ENCODE assay signal across 8 mouse cellular contexts in the genomic region with DNA sequence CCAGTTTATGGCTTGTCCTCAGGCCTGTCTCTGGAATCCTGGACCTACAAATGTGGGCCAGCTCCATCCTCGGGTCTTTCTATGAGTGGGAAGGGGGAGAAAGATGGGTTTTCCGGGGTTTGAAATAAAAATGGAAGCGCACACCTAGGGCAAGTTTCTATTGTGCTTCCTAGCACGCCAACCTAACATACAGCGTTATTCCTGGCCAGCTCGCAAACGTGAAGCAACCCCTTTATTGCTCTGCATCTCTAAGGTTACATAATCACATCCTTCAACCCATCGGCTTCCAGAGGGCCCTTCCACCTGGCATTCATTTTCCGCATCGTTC. TPM values are rescaled to one million over a fixed set of nuclear protein-coding genes. Genes with fewer than 3 reads are reported as not detected.
DNase-seq lines count a peak whose midpoint lies in the region; ATAC-seq and TF ChIP-seq lines count a peak whose summit lies in the region.

No protein-coding gene starts in this region.

- intact Hi-C loops in heart, postnatal 14 days (cut with DNase I) = no loop called here

- H3K36me3 ChIP-seq in heart, embryonic 13.5 days = no peaks in the 10 kb centered on the region
- no peaks in the 10 kb centered on the region for H3K36me3 ChIP-seq in lung, postnatal 0 days (ENCODE audit: insufficient read depth, low read length)

- H3K4me2 ChIP-seq in heart, embryonic 13.5 days = peak overlapping the region; percentile 99
- peak overlapping the region; percentile 95 for H3K4me2 ChIP-seq in lung, postnatal 0 days (replicated peaks; ENCODE audit: low read depth, low read length)

- H3K9me3 ChIP-seq in heart, embryonic 13.5 days = no peaks in the 10 kb centered on the region
- H3K9me3 ChIP-seq in lung, postnatal 0 days (ENCODE audit: low read length) = no peaks in the 10 kb centered on the region

- TF ChIP-seq CTCF in bone marrow macrophage, adult 2 months (IDR thresholded peaks at IDR 0.05; ENCODE audit: low read depth, low read length) = no peak
- no peak for TF ChIP-seq CTCF in lung, postnatal 0 days (IDR thresholded peaks at IDR 0.05)

- no peak for ATAC-seq in heart, embryonic 13.5 days (ENCODE audit: extremely low read depth, insufficient number of reproducible peaks, low FRiP score, low TSS enrichment)
- ATAC-seq in granulocyte monocyte progenitor cell, adult 5-6 weeks (replicated peaks; ENCODE audit: poor library complexity, severe bottlenecking) = peak; percentile 57
- ATAC-seq in lung, postnatal 0 days = no peak

- WGBS in heart, embryonic 13.5 days = 20% methylated on average over 10 of the region's 10 CpGs
- WGBS in lung, postnatal 0 days = 13% methylated on average over 10 of the region's 10 CpGs

- no peak for TF ChIP-seq EP300 in lung, postnatal 0 days (IDR thresholded peaks at IDR 0.05)

- H3K27ac ChIP-seq in heart, embryonic 13.5 days (replicated peaks) = no peak overlapping the region
- H3K27ac ChIP-seq in bone marrow macrophage, adult 2 months (ENCODE audit: insufficient read depth, low read depth, low read length) = no peak overlapping the region
- no peak overlapping the region for H3K27ac ChIP-seq in lung, postnatal 0 days (ENCODE audit: low read length)

- DNase-seq in heart, postnatal 14 days = no peak
- DNase-seq in lung, postnatal 0 days (ENCODE audit: low spot score) = no peak
- no peak for DNase-seq in natural killer cell, adult 2 months (ENCODE audit: low spot score in 2 of 2)
- no peak for DNase-seq in urinary bladder, postnatal 25 days (ENCODE audit: low spot score)
- DNase-seq in adrenal gland, postnatal 14 days = no peak

- peaks cover 16% of the 10 kb centered on the region for H3K4me1 ChIP-seq in heart, embryonic 13.5 days
- peaks cover 10% of the 10 kb centered on the region for H3K4me1 ChIP-seq in bone marrow macrophage, adult 2 months (ENCODE audit: control insufficient read depth, insufficient read depth, low read length)
- H3K4me1 ChIP-seq in lung, postnatal 0 days (ENCODE audit: insufficient read depth, low read depth, low read length) = no peaks in the 10 kb centered on the region; the same call in 1 of the 2 replicates

- H3K27me3 ChIP-seq in heart, embryonic 13.5 days (replicated peaks) = peaks cover 41% of the 10 kb centered on the region
- H3K27me3 ChIP-seq in lung, postnatal 0 days (replicated peaks; ENCODE audit: insufficient read depth, low read length) = peaks cover 15% of the 10 kb centered on the region; the same call in 1 of the 2 replicates

- no peak for TF ChIP-seq POLR2A in bone marrow macrophage, adult 2 months (IDR thresholded peaks at IDR 0.05; ENCODE audit: borderline replicate concordance, low read depth, low read length)

- H3K9ac ChIP-seq in heart, embryonic 13.5 days = peak overlapping the region; percentile 69
- no peak overlapping the region for H3K9ac ChIP-seq in lung, postnatal 0 days (replicated peaks; ENCODE audit: low read depth)

- H3K4me3 ChIP-seq in heart, embryonic 13.5 days = peak overlapping the region; percentile 59
- peak overlapping the region; percentile 55 for H3K4me3 ChIP-seq in bone marrow macrophage, adult 2 months (ENCODE audit: insufficient read depth, low read length)
- peak overlapping the region; percentile 48 for H3K4me3 ChIP-seq in lung, postnatal 0 days (ENCODE audit: low read depth, low read length)

RNA-seq across cellular contexts. Expression of a gene that starts 0.5 kb away (rescaled TPM):
- polyA plus RNA-seq in heart, embryonic 13.5 days (2015; fragmentation: Nextera tagmentation; extraction: Ambion mirVana) = 0.10 TPM in 1 of 2 replicates, not detected in the other
- not detected for total RNA-seq in heart, postnatal 14 days (2021)
- not detected in 2 replicates for polyA plus RNA-seq in bone marrow macrophage, adult 2 months (2012; ENCODE audit: insufficient read depth, insufficient read length, missing spikeins)
- not detected in 2 replicates for total RNA-seq in granulocyte monocyte progenitor cell, adult 5-6 weeks (2014; fragmentation: Nextera tagmentation)
- total RNA-seq in granulocyte monocyte progenitor cell, adult 5-6 weeks (2017) = 2.5 TPM in 1 of 2 replicates, not detected in the other
- polyA plus RNA-seq in lung, postnatal 0 days (2015; fragmentation: Nextera tagmentation; extraction: Ambion mirVana) = 0.44 and 0.48 TPM in 2 replicates
- not detected in 2 replicates for total RNA-seq in adrenal gland, postnatal 14 days (2021)

RNA-seq across cellular contexts. Expression of a gene that starts 14.8 kb away (rescaled TPM):
- 25.9 and 27.9 TPM in 2 replicates for polyA plus RNA-seq in heart, embryonic 13.5 days (2015; fragmentation: Nextera tagmentation; extraction: Ambion mirVana)
- total RNA-seq in heart, postnatal 14 days (2021) = 10 to 100 TPM; 24.5 to 25.7 TPM
- polyA plus RNA-seq in bone marrow macrophage, adult 2 months (2012; ENCODE audit: insufficient read depth, insufficient read length, missing spikeins) = 54.0 and 62.2 TPM in 2 replicates
- total RNA-seq in granulocyte monocyte progenitor cell, adult 5-6 weeks (2014; fragmentation: Nextera tagmentation) = 69.6 and 73.3 TPM in 2 replicates
- total RNA-seq in granulocyte monocyte progenitor cell, adult 5-6 weeks (2017) = 93.8 and 105 TPM in 2 replicates
- 19.9 and 25.7 TPM in 2 replicates for polyA plus RNA-seq in lung, postnatal 0 days (2015; fragmentation: Nextera tagmentation; extraction: Ambion mirVana)
- total RNA-seq in adrenal gland, postnatal 14 days (2021) = 53.6 and 56.4 TPM in 2 replicates

RNA-seq across cellular contexts. Expression of a gene that starts 54.3 kb away (rescaled TPM):
- 20.6 and 21.8 TPM in 2 replicates for polyA plus RNA-seq in heart, embryonic 13.5 days (2015; fragmentation: Nextera tagmentation; extraction: Ambion mirVana)
- 10 to 100 TPM; 20.4 to 24.3 TPM for total RNA-seq in heart, postnatal 14 days (2021)
- polyA plus RNA-seq in bone marrow macrophage, adult 2 months (2012; ENCODE audit: insufficient read depth, insufficient read length, missing spikeins) = 102 and 107 TPM in 2 replicates
- 69.1 and 70.9 TPM in 2 replicates for total RNA-seq in granulocyte monocyte progenitor cell, adult 5-6 weeks (2014; fragmentation: Nextera tagmentation)
- total RNA-seq in granulocyte monocyte progenitor cell, adult 5-6 weeks (2017) = 53.0 and 67.7 TPM in 2 replicates
- 25.9 and 28.0 TPM in 2 replicates for polyA plus RNA-seq in lung, postnatal 0 days (2015; fragmentation: Nextera tagmentation; extraction: Ambion mirVana)
- total RNA-seq in adrenal gland, postnatal 14 days (2021) = 37.3 and 39.5 TPM in 2 replicates
